Mouse (Mus musculus) liver, embryonic 14.5 days (tissue): ENCODE results near the gene Tlk2. TPM values are rescaled to one million over a fixed set of nuclear protein-coding genes. Genes with fewer than 3 reads are reported as not detected.
"Not testable (repeated sequence)": the region's sequence is repeated elsewhere in the genome, so short reads cannot be mapped to it uniquely, and the experiment has no call there.

Source experiments
- ATAC-seq: fragments of 200-750 bp; cut with Nextera tagmentation; 2 replicates; pipeline ENCODE4 v1.8.0; 2017; ENCODE audit warnings: moderate number of reproducible peaks, mild to moderate bottlenecking, moderate library complexity; ENCODE audit not compliant: insufficient read depth
- DNase-seq, 3 experiments: peaks; one replicate each; pipeline ENCODE4 v3.0.0-alpha.2; 2012 to 2013; ENCODE audit warnings: low read depth in 3 of 3, low spot score in 3 of 3
- H3K27ac ChIP-seq: fragments of 300-500 bp; sonication (generic); 2 replicates; pipeline ENCODE4 v1.5.1; 2014; ENCODE audit warnings: moderate library complexity, mild to moderate bottlenecking, control low read depth, inconsistent platforms
- H3K27me3 ChIP-seq: fragments of 300-500 bp; sonication (generic); 2 replicates; pipeline ENCODE4 v1.6.1; 2014; ENCODE audit warnings: mild to moderate bottlenecking, low read length, moderate library complexity; ENCODE audit not compliant: control insufficient read depth, insufficient read depth
- H3K36me3 ChIP-seq: fragments of 300-500 bp; sonication (generic); replicated peaks from 2 replicates; pipeline ENCODE4 v1.6.1; 2014; ENCODE audit warnings: low read depth; ENCODE audit not compliant: control insufficient read depth, insufficient read depth
- H3K4me1 ChIP-seq, 2 experiments: fragments of 200-500 bp in 1 of 2; fragments of 300-500 bp in 1 of 2; sonication (generic) in 1 of 2; replicated peaks; 2 replicates each; pipeline ENCODE4 v1.6.1; 2012 to 2014; ENCODE audit warnings: antibody characterized with exemption in 1 of 2, inconsistent platforms in 1 of 2, low read length in 1 of 2; ENCODE audit not compliant: control insufficient read depth in 2 of 2, insufficient read depth in 2 of 2
- H3K4me2 ChIP-seq: fragments of 300-500 bp; sonication (generic); 2 replicates; pipeline ENCODE4 v1.6.1; 2014; ENCODE audit warnings: low read depth, mild to moderate bottlenecking, control low read depth, moderate library complexity
- H3K4me3 ChIP-seq, 2 experiments: fragments of 200-500 bp in 1 of 2; fragments of 300-500 bp in 1 of 2; sonication (generic) in 1 of 2; 2 replicates each; pipeline ENCODE4 v1.5.1; 2012 to 2014; ENCODE audit warnings: low read depth in 2 of 2, low read length in 2 of 2, mild to moderate bottlenecking in 2 of 2, control low read depth in 1 of 2, inconsistent platforms in 1 of 2, moderate library complexity in 1 of 2; ENCODE audit not compliant: insufficient read depth in 1 of 2
- H3K9ac ChIP-seq: fragments of 300-500 bp; sonication (generic); replicated peaks from 2 replicates; pipeline ENCODE4 v1.6.1; 2014; ENCODE audit warnings: mild to moderate bottlenecking, control low read depth, moderate library complexity
- H3K9me3 ChIP-seq: fragments of 300-500 bp; sonication (generic); 2 replicates; pipeline ENCODE4 v1.6.1; 2016; ENCODE audit warnings: low read length, mixed read lengths; ENCODE audit not compliant: control insufficient read depth
- CTCF ChIP-seq: IDR thresholded peaks from 2 replicates; pipeline ENCODE4 v1.5.1; 2016; ENCODE audit warnings: antibody characterized with exemption, low read depth, control low read depth
- EP300 ChIP-seq: IDR thresholded peaks from 2 replicates; pipeline ENCODE4 v1.6.1; 2016; ENCODE audit warnings: antibody characterized with exemption, low read depth
- WGBS: fragments of 180-500 bp; shearing (Covaris S2); extraction: QIAGEN DNeasy Blood & Tissue Kit; methylation state at CpG from one replicate; pipeline ENCODE4 v1.1.7; 2014; ENCODE audit not compliant: insufficient replicate concordance; 5-methylcytosine and 5-hydroxymethylcytosine counted together
- polyA plus RNA-seq, 2 experiments: library from polyadenylated mRNA; depleted of rRNA in 1 of 2; stranded (reverse) in 1 of 2; unstranded in 1 of 2; fragments of >200 nt; fragmentation: Nextera tagmentation in 1 of 2; extraction: Ambion mirVana in 1 of 2; gene quantifications; 2 replicates each; pipeline versions ENCODE4 v1.2.1 to v1.2.3; 2012 to 2014

Tlk2 gene
- polyA plus RNA-seq (2012; rRNA removed) (12.0 and 16.3 TPM in 2 replicates), polyA plus RNA-seq (2014; fragmentation: Nextera tagmentation; extraction: Ambion mirVana) (10.2 and 10.6 TPM in 2 replicates)

- TF ChIP-seq EP300 (no peak), CTCF (no peak)
- WGBS = 65% methylated on average over 2 of the region's 2 CpGs
- Histone ChIP-seq H3K4me3 (peak within 1 kb of the TSS; percentile 78 to 84; a peak in 3 of 4 replicates), H3K9ac (peak within 1 kb of the TSS; percentile 86), H3K4me2 (peak within 1 kb of the TSS; percentile 83), H3K36me3 (no peaks in the 10 kb centered on the region; the same call in 1 of the 2 replicates), H3K27ac (peak within 1 kb of the TSS; percentile 56), H3K9me3 (no peaks in the 10 kb centered on the region), H3K27me3 (no peaks in the 10 kb centered on the region), H3K4me1 (peaks cover 14 to 16% of the 10 kb centered on the region in 2 experiments)
- ATAC-seq (no peak), DNase-seq (no peak)
Measured at GRCm38 (mm10) chr11:105178516-105178915, at the start of gene Tlk2. Gene Tlk2 (plus strand): TSS chr11:105178807.

GRCm38 (mm10) chr11:105135692-105136091 lies 42.9 kb upstream of the Tlk2 start:
- H3K27me3 ChIP-seq = no peaks in the 10 kb centered on the region
- H3K4me3 ChIP-seq = no peak overlapping the region
- H3K4me1 ChIP-seq = peaks cover 11 to 28% of the 10 kb centered on the region in 2 experiments
- WGBS = 34% methylated on average over 7 of the region's 7 CpGs
- peak; percentile 62 for ATAC-seq
- H3K9ac ChIP-seq = no peak overlapping the region
- 0 out of 2 replicates have a peak, but pooled peaks have one; percentile 33 for TF ChIP-seq EP300
- no peak for TF ChIP-seq CTCF
- peaks cover 60% of the 10 kb centered on the region for H3K36me3 ChIP-seq
- DNase-seq = no peak
- H3K4me2 ChIP-seq = no peak overlapping the region
- no peaks in the 10 kb centered on the region for H3K9me3 ChIP-seq
- peak overlapping the region; percentile 6 for H3K27ac ChIP-seq

- 65% methylated on average over 2 of the region's 2 CpGs for WGBS
- H3K9me3 ChIP-seq, H3K4me3 ChIP-seq, H3K4me2 ChIP-seq, DNase-seq, H3K27ac ChIP-seq, H3K9ac ChIP-seq, H3K27me3 ChIP-seq: not testable (repeated sequence)
- H3K4me1 ChIP-seq = peaks cover 11 to 30% of the 10 kb centered on the region in 2 experiments
- H3K36me3 ChIP-seq = peaks cover 54% of the 10 kb centered on the region
- peak; percentile 68 for ATAC-seq
Measured at GRCm38 (mm10) chr11:105137255-105137654, 41.4 kb upstream of the Tlk2 start.

- WGBS = 85% methylated on average over 7 of the region's 8 CpGs
- H3K9me3 ChIP-seq, H3K4me2 ChIP-seq, H3K27me3 ChIP-seq, DNase-seq, ATAC-seq, H3K4me3 ChIP-seq, H3K27ac ChIP-seq, H3K9ac ChIP-seq: not testable (repeated sequence)
- peaks cover 29% of the 10 kb centered on the region for H3K36me3 ChIP-seq
- H3K4me1 ChIP-seq = peaks cover 36 to 49% of the 10 kb centered on the region in 2 experiments
Measured at GRCm38 (mm10) chr11:105140512-105140911, 38.1 kb upstream of the Tlk2 start.

- no peak for ATAC-seq
- Histone ChIP-seq H3K36me3 (peaks cover 27% of the 10 kb centered on the region), H3K27ac (no peak overlapping the region)
Measured at GRCm38 (mm10) chr11:105141115-105141514, 37.5 kb upstream of the Tlk2 start.

More at GRCm38 (mm10) chr11:105141115-105141514, 37.5 kb upstream of the Tlk2 start:
- no peak overlapping the region for H3K9ac ChIP-seq
- TF ChIP-seq CTCF = no peak
- TF ChIP-seq EP300 = no peak
- H3K4me1 ChIP-seq = peaks cover 34 to 45% of the 10 kb centered on the region in 2 experiments
- WGBS = 83% methylated on average over 5 of the region's 5 CpGs
- no peaks in the 10 kb centered on the region for H3K9me3 ChIP-seq
- no peak for DNase-seq
- H3K4me2 ChIP-seq = no peak overlapping the region
- H3K27me3 ChIP-seq = no peaks in the 10 kb centered on the region
- H3K4me3 ChIP-seq = no peak overlapping the region
